Mouse (Mus musculus): ENCODE data around the gene Endog.

The Endog gene

DNA sequence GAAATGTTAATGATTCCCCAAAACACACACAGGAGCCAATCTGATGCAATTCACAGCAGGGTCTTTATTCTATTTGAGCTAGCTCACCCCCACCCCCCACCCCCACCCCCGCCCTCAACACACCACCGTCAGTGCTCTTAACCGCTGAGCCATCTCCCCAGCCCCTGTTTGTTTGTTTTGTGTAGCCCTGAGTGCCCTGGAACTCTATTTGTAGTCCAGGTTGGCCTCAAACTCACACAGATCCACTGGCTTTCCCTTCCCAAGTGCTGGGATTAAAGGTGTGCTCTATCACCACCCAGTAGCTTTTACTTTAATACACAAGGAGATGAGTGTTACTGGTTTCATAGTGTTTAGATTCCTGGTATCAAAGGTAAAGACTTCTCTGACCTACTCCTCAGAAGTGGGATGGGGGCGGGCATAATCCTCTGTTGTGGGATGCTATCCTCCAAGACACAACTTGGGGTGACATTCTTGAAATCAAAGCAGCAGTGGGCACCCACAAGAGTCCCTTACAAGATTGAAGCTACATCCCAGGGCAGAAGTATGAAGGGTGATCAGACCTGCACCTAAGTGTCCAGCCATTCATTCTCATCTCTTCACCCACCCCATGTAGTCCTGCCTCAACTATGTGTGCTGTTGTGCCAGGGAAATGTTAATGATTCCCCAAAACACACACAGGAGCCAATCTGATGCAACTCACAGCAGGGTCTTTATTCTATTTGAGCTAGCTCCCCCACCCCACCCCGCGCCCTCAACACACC, 40.3 kb downstream of the Endog start:
- no peak for DNase-seq (ENCODE audit: low spot score in 2 of 2)

DNA sequence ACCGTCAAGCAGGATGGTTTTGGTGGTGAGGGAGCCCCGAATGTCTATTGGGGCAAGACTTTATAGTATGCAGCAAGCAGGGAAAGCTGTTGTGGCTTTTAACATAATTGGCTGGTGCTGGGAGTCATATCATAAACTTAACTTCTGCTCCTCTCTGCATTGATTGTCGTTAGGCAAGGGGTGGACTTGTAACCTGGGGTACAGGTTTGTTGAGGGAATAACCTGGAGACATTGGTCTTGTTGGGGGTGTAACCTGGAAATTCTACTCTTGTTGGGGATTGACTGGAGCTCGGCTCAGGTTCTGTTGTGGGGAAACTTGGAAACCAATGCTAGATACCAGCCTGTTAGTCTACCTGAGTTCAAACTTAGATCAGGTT, 40.9 kb downstream of the Endog start:
- no peak for DNase-seq (ENCODE audit: low spot score in 2 of 2)

DNA sequence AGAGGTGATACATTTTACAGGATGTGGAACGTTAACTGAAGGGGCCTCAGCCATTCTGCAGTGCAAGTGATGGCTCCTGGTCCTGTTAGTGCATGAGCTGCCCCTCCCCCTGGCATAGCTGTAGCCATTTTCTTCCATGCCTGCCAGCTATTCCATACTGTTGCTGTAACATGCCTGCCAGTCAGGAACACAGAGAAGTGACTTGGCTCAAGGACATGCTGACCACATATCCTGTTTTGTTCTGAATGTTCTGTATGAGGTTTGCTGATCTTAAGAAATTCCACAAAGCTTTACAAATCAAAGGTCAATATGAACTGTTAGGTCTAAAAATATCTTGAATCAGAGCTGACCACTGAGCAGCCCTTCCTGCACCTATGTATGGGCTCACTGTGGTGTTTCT, 41.7 kb downstream of the Endog start:
- no peak for DNase-seq (ENCODE audit: low spot score in 2 of 2)

DNA sequence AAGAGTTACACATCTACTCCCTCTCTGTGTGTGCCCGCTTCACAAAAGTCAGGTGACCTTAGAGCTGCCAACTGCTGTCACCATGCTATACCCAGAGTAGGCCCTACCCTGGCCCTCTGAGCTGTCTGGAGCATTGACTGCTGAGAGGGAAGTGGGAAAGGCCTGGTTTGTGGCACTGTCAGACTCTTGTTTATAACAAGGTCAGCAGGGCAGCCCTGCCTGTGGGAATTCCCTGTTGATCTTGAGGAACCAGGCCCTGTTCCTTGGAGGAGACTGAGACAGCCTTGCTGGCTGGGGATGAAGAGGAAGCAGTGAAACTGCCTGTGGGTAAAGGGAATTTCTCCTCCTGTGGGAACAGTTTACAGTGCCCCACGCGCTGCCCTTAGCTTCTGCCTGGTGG, 43.5 kb downstream of the Endog start:
- DNase-seq (ENCODE audit: low spot score in 2 of 2): no peak

DNA sequence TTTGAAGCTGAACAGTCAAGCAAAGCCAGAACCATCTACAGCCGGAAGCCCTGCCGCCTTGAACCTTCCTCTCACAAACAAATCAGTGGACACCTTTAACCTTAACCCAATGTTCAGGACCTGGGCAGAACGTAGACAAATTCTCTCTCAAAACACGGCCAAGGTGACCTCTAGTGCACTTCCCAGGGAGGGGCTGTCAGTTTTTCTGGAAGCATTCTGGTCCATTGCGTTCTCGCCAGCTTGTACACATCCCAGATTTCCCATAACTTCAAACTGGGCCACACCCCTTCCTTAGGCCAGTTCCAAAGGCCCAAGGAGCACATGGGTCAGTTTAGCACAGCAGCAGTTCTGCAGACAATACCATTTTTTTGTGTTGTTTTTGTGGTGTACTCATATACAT, 44.2 kb downstream of the Endog start:
- no peak for DNase-seq (ENCODE audit: low spot score in 2 of 2)

DNA sequence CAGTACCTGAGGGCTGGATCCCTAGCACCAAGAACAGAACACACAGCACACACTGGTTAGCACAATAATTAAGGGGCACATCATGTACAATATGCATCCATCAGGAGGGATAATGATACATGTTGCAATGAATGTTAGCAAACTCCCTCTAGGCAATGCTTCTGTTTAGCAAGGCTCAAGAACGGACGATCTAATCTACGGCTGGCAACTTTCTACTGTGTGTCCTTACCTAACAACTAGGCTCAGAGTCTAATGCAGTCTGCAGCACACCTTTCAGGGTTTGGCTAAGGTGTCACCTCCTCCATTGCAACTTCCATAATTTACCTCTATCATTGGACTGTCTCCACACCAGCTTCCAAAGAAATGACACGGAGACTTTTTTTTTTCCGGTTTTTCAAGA, 45.0 kb downstream of the Endog start:
- DNase-seq (ENCODE audit: low spot score in 2 of 2): no peak

All from right cerebral cortex, postnatal 10 days (tissue).